Mouse (Mus musculus) neural tube, embryonic 13.5 days (tissue): ENCODE data around the gene Slc22a4. TPM values are rescaled to one million over a fixed set of nuclear protein-coding genes. Genes with fewer than 3 reads are reported as not detected.
"Not testable (repeated sequence)": the region's sequence is repeated elsewhere in the genome, so short reads cannot be mapped to it uniquely, and the experiment has no call there.

Experiments used
- ATAC-seq: fragments of 200-750 bp; cut with Nextera tagmentation; 2 replicates; pipeline ENCODE4 v1.8.0; 2017; ENCODE audit warnings: low read depth, mild to moderate bottlenecking, moderate TSS enrichment, moderate library complexity
- H3K27ac ChIP-seq: fragments of 300-500 bp; sonication (generic); replicated peaks from 2 replicates; pipeline ENCODE4 v1.5.1; 2015; ENCODE audit warnings: moderate library complexity, mild to moderate bottlenecking, inconsistent platforms
- H3K27me3 ChIP-seq: fragments of 300-500 bp; sonication (generic); 2 replicates; pipeline ENCODE4 v1.6.1; 2015; ENCODE audit warnings: mild to moderate bottlenecking, inconsistent platforms
- H3K36me3 ChIP-seq: fragments of 300-500 bp; sonication (generic); 2 replicates; pipeline ENCODE4 v1.6.1; 2015; ENCODE audit warnings: mild to moderate bottlenecking, inconsistent platforms
- H3K4me1 ChIP-seq: fragments of 300-500 bp; sonication (generic); replicated peaks from 2 replicates; pipeline ENCODE4 v1.6.1; 2015; ENCODE audit warnings: inconsistent platforms
- H3K4me2 ChIP-seq: fragments of 300-500 bp; sonication (generic); 2 replicates; pipeline ENCODE4 v1.6.1; 2015; ENCODE audit warnings: inconsistent platforms, mild to moderate bottlenecking, moderate library complexity
- H3K4me3 ChIP-seq: fragments of 300-500 bp; sonication (generic); 2 replicates; pipeline ENCODE4 v1.5.1; 2015; ENCODE audit warnings: mild to moderate bottlenecking, inconsistent platforms
- H3K9ac ChIP-seq: fragments of 300-500 bp; sonication (generic); 2 replicates; pipeline ENCODE4 v1.6.1; 2015; ENCODE audit warnings: moderate library complexity, mild to moderate bottlenecking, inconsistent platforms
- H3K9me3 ChIP-seq: fragments of 300-500 bp; sonication (generic); 2 replicates; pipeline ENCODE4 v1.6.1; 2016; ENCODE audit warnings: inconsistent platforms
- WGBS: fragments of 180-500 bp; shearing (Covaris S2); methylation state at CpG from one replicate; pipeline ENCODE4 v1.1.7; 2015; 5-methylcytosine and 5-hydroxymethylcytosine counted together
- polyA plus RNA-seq: library from polyadenylated mRNA; unstranded; fragments of >200 nt; fragmentation: Nextera tagmentation; extraction: Ambion mirVana; gene quantifications from 2 replicates; pipeline ENCODE4 v1.2.1, GENCODE M21; 2015

The Slc22a4 gene
- polyA plus RNA-seq, 1 experiment from 2014 or later, result 1.7 TPM

- no peak for ATAC-seq
- H3K4me3 ChIP-seq, result no peak overlapping the region
- no peaks in the 10 kb centered on the region for H3K9me3 ChIP-seq
- no peaks in the 10 kb centered on the region for H3K36me3 ChIP-seq
- H3K4me1 ChIP-seq, result peaks cover 28% of the 10 kb centered on the region
- H3K4me2 ChIP-seq, result no peak overlapping the region
- H3K9ac ChIP-seq, result no peak overlapping the region
- 47% methylated on average over 6 of the region's 6 CpGs for WGBS
- H3K27me3 ChIP-seq, result no peaks in the 10 kb centered on the region
- no peak overlapping the region for H3K27ac ChIP-seq
These were observed 26.4 kb upstream of the Slc22a4 start for GRCm38 (mm10) chr11:54054257-54054656.

- no peak for ATAC-seq
- Histone ChIP-seq H3K4me1 (peaks cover 16% of the 10 kb centered on the region), H3K9ac (no peak overlapping the region), H3K4me2 (no peak overlapping the region), H3K4me3 (no peak overlapping the region), H3K36me3 (no peaks in the 10 kb centered on the region), H3K27ac (no peak overlapping the region), H3K9me3 (no peaks in the 10 kb centered on the region), H3K27me3 (no peaks in the 10 kb centered on the region)
- WGBS, result 84% methylated on average over 7 of the region's 7 CpGs
These were observed 25.2 kb upstream of the Slc22a4 start for GRCm38 (mm10) chr11:54053090-54053489.

GRCm38 (mm10) chr11:54052128-54052527 is 24.2 kb upstream of the Slc22a4 start:
- no peaks in the 10 kb centered on the region for H3K36me3 ChIP-seq
- H3K4me1 ChIP-seq, result peaks cover 7% of the 10 kb centered on the region; the same call in 1 of the 2 replicates
- no peaks in the 10 kb centered on the region for H3K27me3 ChIP-seq
- H3K4me2 ChIP-seq, result no peak overlapping the region
- no peaks in the 10 kb centered on the region for H3K9me3 ChIP-seq
- H3K27ac ChIP-seq, result no peak overlapping the region
- WGBS, result 86% methylated on average over 5 of the region's 5 CpGs
- no peak for ATAC-seq
- H3K4me3 ChIP-seq, result no peak overlapping the region
- H3K9ac ChIP-seq, result no peak overlapping the region

GRCm38 (mm10) chr11:54051161-54051560 is 23.3 kb upstream of the Slc22a4 start:
- no peaks in the 10 kb centered on the region for H3K27me3 ChIP-seq
- H3K4me3 ChIP-seq, result no peak overlapping the region
- H3K4me1 ChIP-seq, result no peaks in the 10 kb centered on the region
- no peaks in the 10 kb centered on the region for H3K9me3 ChIP-seq
- H3K36me3 ChIP-seq, result no peaks in the 10 kb centered on the region
- no peak overlapping the region for H3K4me2 ChIP-seq
- no peak overlapping the region for H3K9ac ChIP-seq
- ATAC-seq, result no peak
- WGBS, result 91% methylated on average over 7 of the region's 7 CpGs
- no peak overlapping the region for H3K27ac ChIP-seq

- no peak overlapping the region for H3K4me2 ChIP-seq
- no peak overlapping the region for H3K27ac ChIP-seq
- H3K4me1 ChIP-seq, result no peaks in the 10 kb centered on the region
- no peak overlapping the region for H3K4me3 ChIP-seq
- WGBS, result 77% methylated on average over 2 of the region's 2 CpGs
- H3K36me3 ChIP-seq, result no peaks in the 10 kb centered on the region
- H3K9ac ChIP-seq, result no peak overlapping the region
- no peak for ATAC-seq
- H3K27me3 ChIP-seq, result no peaks in the 10 kb centered on the region
- H3K9me3 ChIP-seq, result no peaks in the 10 kb centered on the region
These were observed 22.3 kb upstream of the Slc22a4 start for GRCm38 (mm10) chr11:54050205-54050604.

GRCm38 (mm10) chr11:54040676-54041075 is 12.8 kb upstream of the Slc22a4 start:
- Histone ChIP-seq H3K9me3 (no peaks in the 10 kb centered on the region), H3K27ac (no peak overlapping the region), H3K27me3 (no peaks in the 10 kb centered on the region), H3K9ac (no peak overlapping the region), H3K36me3 (no peaks in the 10 kb centered on the region), H3K4me3 (no peak overlapping the region), H3K4me1 (no peaks in the 10 kb centered on the region), H3K4me2 (no peak overlapping the region)
- WGBS, result 95% methylated on average over 6 of the region's 6 CpGs
- no peak for ATAC-seq

- not testable (repeated sequence) for H3K27ac ChIP-seq, H3K4me2 ChIP-seq, H3K9ac ChIP-seq, H3K4me3 ChIP-seq, H3K9me3 ChIP-seq, H3K36me3 ChIP-seq, ATAC-seq
- Histone ChIP-seq H3K27me3 (peaks cover 12% of the 10 kb centered on the region), H3K4me1 (peaks cover 12% of the 10 kb centered on the region)
- 92% methylated on average over 1 of the region's 3 CpGs for WGBS
These were observed 5.0 kb upstream of the Slc22a4 start for GRCm38 (mm10) chr11:54032872-54033271.

- Histone ChIP-seq H3K27ac (no peak overlapping the region), H3K9me3 (no peaks in the 10 kb centered on the region), H3K4me1 (peaks cover 19% of the 10 kb centered on the region), H3K36me3 (no peaks in the 10 kb centered on the region), H3K4me3 (peak overlapping the region; percentile 54), H3K9ac (peak overlapping the region; percentile 76; the same call in 1 of the 2 replicates), H3K27me3 (peaks cover 37% of the 10 kb centered on the region), H3K4me2 (peak overlapping the region; percentile 94)
- no peak for ATAC-seq
- 72% methylated on average over 4 of the region's 4 CpGs for WGBS
These were observed 1.1 kb upstream of the Slc22a4 start for GRCm38 (mm10) chr11:54028997-54029396.

- H3K36me3 ChIP-seq, result no peaks in the 10 kb centered on the region
- peaks cover 37% of the 10 kb centered on the region for H3K27me3 ChIP-seq
- no peaks in the 10 kb centered on the region for H3K9me3 ChIP-seq
- peak overlapping the region; percentile 54 for H3K4me3 ChIP-seq
- H3K9ac ChIP-seq, result peak overlapping the region; percentile 76
- no peak overlapping the region for H3K27ac ChIP-seq
- H3K4me1 ChIP-seq, result peaks cover 19% of the 10 kb centered on the region
- H3K4me2 ChIP-seq, result peak overlapping the region; percentile 94
- peak; percentile 32 for ATAC-seq
- WGBS, result 18% methylated on average over 31 of the region's 31 CpGs
These were observed 503 bp downstream of the Slc22a4 start for GRCm38 (mm10) chr11:54027131-54028043.

GRCm38 (mm10) chr11:54026491-54027041 is 1.3 kb downstream of the Slc22a4 start:
- H3K27ac ChIP-seq, result no peak overlapping the region
- H3K4me3 ChIP-seq, result no peak overlapping the region
- no peak overlapping the region for H3K4me2 ChIP-seq
- 81% methylated on average over 1 of the region's 1 CpGs for WGBS
- peaks cover 37% of the 10 kb centered on the region for H3K27me3 ChIP-seq
- H3K36me3 ChIP-seq, result no peaks in the 10 kb centered on the region
- ATAC-seq, result no peak
- H3K9ac ChIP-seq, result no peak overlapping the region
- no peaks in the 10 kb centered on the region for H3K9me3 ChIP-seq
- H3K4me1 ChIP-seq, result peaks cover 19% of the 10 kb centered on the region

- H3K9me3 ChIP-seq, result no peaks in the 10 kb centered on the region
- no peak overlapping the region for H3K4me2 ChIP-seq
- no peaks in the 10 kb centered on the region for H3K4me1 ChIP-seq
- no peak for ATAC-seq
- H3K27ac ChIP-seq, result no peak overlapping the region
- peaks cover 13% of the 10 kb centered on the region for H3K27me3 ChIP-seq
- no peaks in the 10 kb centered on the region for H3K36me3 ChIP-seq
- H3K4me3 ChIP-seq, result no peak overlapping the region
- 94% methylated on average over 5 of the region's 5 CpGs for WGBS
- no peak overlapping the region for H3K9ac ChIP-seq
These were observed 6.3 kb downstream of the Slc22a4 start for GRCm38 (mm10) chr11:54021396-54022093.
